Mouse (Mus musculus): ENCODE data around the gene Ddias.

Ddias gene

GRCm38 (mm10) chr7:92890618-92891230 lies 16.7 kb upstream of the Ddias start:
- Histone ChIP-seq H3K4me1 (replicated peaks; ENCODE audit: low read depth, low read length) (peaks cover 6% of the 10 kb centered on the region; the same call in 1 of the 2 replicates), H3K4me3 (replicated peaks; ENCODE audit: low read length) (no peak overlapping the region), H3K27me3 (ENCODE audit: insufficient read depth, low read length) (no peaks in the 10 kb centered on the region), H3K9me3 (ENCODE audit: low read length) (peaks cover 3% of the 10 kb centered on the region; the same call in 1 of the 2 replicates), H3K36me3 (ENCODE audit: insufficient read depth, low read length) (peaks cover 12% of the 10 kb centered on the region; the same call in 1 of the 2 replicates)
- TF ChIP-seq CTCF (conservative IDR thresholded peaks at IDR 0.05; ENCODE audit: low read length), result no peak
- no peak for TF ChIP-seq POU5F1 (IDR thresholded peaks at IDR 0.05; ENCODE audit: borderline replicate concordance, low read length)

- Histone ChIP-seq H3K9me3 (ENCODE audit: low read length) (peaks cover 3% of the 10 kb centered on the region; the same call in 1 of the 2 replicates), H3K27me3 (ENCODE audit: insufficient read depth, low read length) (no peaks in the 10 kb centered on the region), H3K4me1 (replicated peaks; ENCODE audit: low read depth, low read length) (peaks cover 6% of the 10 kb centered on the region; the same call in 1 of the 2 replicates), H3K4me3 (replicated peaks; ENCODE audit: low read length) (no peak overlapping the region), H3K36me3 (ENCODE audit: insufficient read depth, low read length) (peaks cover 15% of the 10 kb centered on the region; the same call in 1 of the 2 replicates)
- TF ChIP-seq NANOG (IDR thresholded peaks at IDR 0.05; ENCODE audit: borderline replicate concordance, low read length) (no peak), POU5F1 (IDR thresholded peaks at IDR 0.05; ENCODE audit: borderline replicate concordance, low read length) (no peak), CTCF (conservative IDR thresholded peaks at IDR 0.05; ENCODE audit: low read length) (no peak)
Observed at GRCm38 (mm10) chr7:92890211-92890610, 16.2 kb upstream of the Ddias start.

- H3K9me3 ChIP-seq (ENCODE audit: low read length), result peaks cover 3% of the 10 kb centered on the region; the same call in 1 of the 2 replicates
- H3K4me3 ChIP-seq (replicated peaks; ENCODE audit: low read length), result no peak overlapping the region
- peaks cover 14% of the 10 kb centered on the region for H3K4me1 ChIP-seq (replicated peaks; ENCODE audit: low read depth, low read length)
- H3K36me3 ChIP-seq (ENCODE audit: insufficient read depth, low read length), result peaks cover 26% of the 10 kb centered on the region; the same call in 1 of the 2 replicates
- TF ChIP-seq POU5F1 (IDR thresholded peaks at IDR 0.05; ENCODE audit: borderline replicate concordance, low read length) (no peak), NANOG (IDR thresholded peaks at IDR 0.05; ENCODE audit: borderline replicate concordance, low read length) (no peak), CTCF (conservative IDR thresholded peaks at IDR 0.05; ENCODE audit: low read length) (no peak)
- no peaks in the 10 kb centered on the region for H3K27me3 ChIP-seq (ENCODE audit: insufficient read depth, low read length)
Observed at GRCm38 (mm10) chr7:92887230-92887629, 13.2 kb upstream of the Ddias start.

- peaks cover 14% of the 10 kb centered on the region for H3K4me1 ChIP-seq (replicated peaks; ENCODE audit: low read depth, low read length)
- H3K27me3 ChIP-seq (ENCODE audit: insufficient read depth, low read length), result no peaks in the 10 kb centered on the region
- no peaks in the 10 kb centered on the region for H3K9me3 ChIP-seq (ENCODE audit: low read length)
- peaks cover 29% of the 10 kb centered on the region; the same call in 1 of the 2 replicates for H3K36me3 ChIP-seq (ENCODE audit: insufficient read depth, low read length)
- TF ChIP-seq CTCF (conservative IDR thresholded peaks at IDR 0.05; ENCODE audit: low read length) (no peak), POU5F1 (IDR thresholded peaks at IDR 0.05; ENCODE audit: borderline replicate concordance, low read length) (no peak), NANOG (IDR thresholded peaks at IDR 0.05; ENCODE audit: borderline replicate concordance, low read length) (no peak)
- no peak overlapping the region for H3K4me3 ChIP-seq (replicated peaks; ENCODE audit: low read length)
Observed at GRCm38 (mm10) chr7:92886801-92887200, 12.8 kb upstream of the Ddias start.

- Histone ChIP-seq H3K4me1 (replicated peaks; ENCODE audit: low read depth, low read length) (peaks cover 14% of the 10 kb centered on the region), H3K36me3 (ENCODE audit: insufficient read depth, low read length) (peaks cover 33% of the 10 kb centered on the region; the same call in 1 of the 2 replicates), H3K9me3 (ENCODE audit: low read length) (no peaks in the 10 kb centered on the region), H3K27me3 (ENCODE audit: insufficient read depth, low read length) (no peaks in the 10 kb centered on the region), H3K4me3 (replicated peaks; ENCODE audit: low read length) (no peak overlapping the region)
- TF ChIP-seq POU5F1 (IDR thresholded peaks at IDR 0.05; ENCODE audit: borderline replicate concordance, low read length), result no peak
- TF ChIP-seq CTCF (conservative IDR thresholded peaks at IDR 0.05; ENCODE audit: low read length), result no peak
- TF ChIP-seq NANOG (IDR thresholded peaks at IDR 0.05; ENCODE audit: borderline replicate concordance, low read length), result no peak
Observed at GRCm38 (mm10) chr7:92884998-92885660, 11.1 kb upstream of the Ddias start.

- peaks cover 33% of the 10 kb centered on the region for H3K36me3 ChIP-seq (ENCODE audit: insufficient read depth, low read length)
- no peak for TF ChIP-seq CTCF (conservative IDR thresholded peaks at IDR 0.05; ENCODE audit: low read length)
- TF ChIP-seq POU5F1 (IDR thresholded peaks at IDR 0.05; ENCODE audit: borderline replicate concordance, low read length), result no peak
- no peak for TF ChIP-seq NANOG (IDR thresholded peaks at IDR 0.05; ENCODE audit: borderline replicate concordance, low read length)
- H3K9me3 ChIP-seq (ENCODE audit: low read length), result no peaks in the 10 kb centered on the region
- no peaks in the 10 kb centered on the region for H3K27me3 ChIP-seq (ENCODE audit: insufficient read depth, low read length)
- H3K4me3 ChIP-seq (replicated peaks; ENCODE audit: low read length), result no peak overlapping the region
- H3K4me1 ChIP-seq (replicated peaks; ENCODE audit: low read depth, low read length), result peaks cover 14% of the 10 kb centered on the region
Observed at GRCm38 (mm10) chr7:92883850-92884716, 10.0 kb upstream of the Ddias start.

GRCm38 (mm10) chr7:92878575-92879285 lies 4.7 kb upstream of the Ddias start:
- Histone ChIP-seq H3K4me1 (replicated peaks; ENCODE audit: low read depth, low read length) (peaks cover 18% of the 10 kb centered on the region), H3K9me3 (ENCODE audit: low read length) (no peaks in the 10 kb centered on the region), H3K27me3 (ENCODE audit: insufficient read depth, low read length) (no peaks in the 10 kb centered on the region), H3K4me3 (replicated peaks; ENCODE audit: low read length) (no peak overlapping the region), H3K36me3 (ENCODE audit: insufficient read depth, low read length) (peaks cover 22% of the 10 kb centered on the region)
- no peak for TF ChIP-seq POU5F1 (IDR thresholded peaks at IDR 0.05; ENCODE audit: borderline replicate concordance, low read length)
- no peak for TF ChIP-seq CTCF (conservative IDR thresholded peaks at IDR 0.05; ENCODE audit: low read length)
- TF ChIP-seq NANOG (IDR thresholded peaks at IDR 0.05; ENCODE audit: borderline replicate concordance, low read length), result no peak
